Mouse (Mus musculus): ENCODE data around the gene Myef2. TPM values are rescaled to one million over a fixed set of nuclear protein-coding genes. Genes with fewer than 3 reads are reported as not detected.
"Not testable (repeated sequence)": the region's sequence is repeated elsewhere in the genome, so short reads cannot be mapped to it uniquely, and the experiment has no call there.

The Myef2 gene
- total RNA-seq (2017), result 16.6 to 38.3 TPM (median 31.8 TPM) in 3 replicates

GRCm38 (mm10) chr2:125123477-125123852 lies at the start of gene Myef2:
Myef2 (minus strand) TSS chr2:125123661.
- peak; percentile 73 for ATAC-seq (replicated peaks; ENCODE audit: insufficient number of reproducible peaks, low FRiP score, low TSS enrichment, poor library complexity, severe bottlenecking)

GRCm38 (mm10) chr2:125162012-125162470 lies 38.6 kb upstream of the Myef2 start:
- no peak for ATAC-seq (replicated peaks; ENCODE audit: insufficient number of reproducible peaks, low FRiP score, low TSS enrichment, poor library complexity, severe bottlenecking)

GRCm38 (mm10) chr2:125155504-125155903 lies 32.0 kb upstream of the Myef2 start:
- ATAC-seq (replicated peaks; ENCODE audit: insufficient number of reproducible peaks, low FRiP score, low TSS enrichment, poor library complexity, severe bottlenecking), result no peak

GRCm38 (mm10) chr2:125154294-125154693 lies 30.8 kb upstream of the Myef2 start:
- no peak for ATAC-seq (replicated peaks; ENCODE audit: insufficient number of reproducible peaks, low FRiP score, low TSS enrichment, poor library complexity, severe bottlenecking)

- ATAC-seq (replicated peaks; ENCODE audit: insufficient number of reproducible peaks, low FRiP score, low TSS enrichment, poor library complexity, severe bottlenecking), result no peak
These were observed 28.9 kb upstream of the Myef2 start, which contains the start of gene Slc12a1 for GRCm38 (mm10) chr2:125152388-125152787. Slc12a1 (plus strand) TSS chr2:125152505.

GRCm38 (mm10) chr2:125142336-125142735 lies 18.9 kb upstream of the Myef2 start:
- no peak for ATAC-seq (replicated peaks; ENCODE audit: insufficient number of reproducible peaks, low FRiP score, low TSS enrichment, poor library complexity, severe bottlenecking)

- ATAC-seq (replicated peaks; ENCODE audit: insufficient number of reproducible peaks, low FRiP score, low TSS enrichment, poor library complexity, severe bottlenecking), result no peak
These were observed 13.4 kb upstream of the Myef2 start for GRCm38 (mm10) chr2:125136846-125137245.

- no peak for ATAC-seq (replicated peaks; ENCODE audit: insufficient number of reproducible peaks, low FRiP score, low TSS enrichment, poor library complexity, severe bottlenecking)
These were observed 12.7 kb upstream of the Myef2 start, which contains the start of gene Ctxn2 for GRCm38 (mm10) chr2:125135903-125136811. Ctxn2 (plus strand) TSS chr2:125136692.

GRCm38 (mm10) chr2:125134113-125134512 lies 10.7 kb upstream of the Myef2 start:
- ATAC-seq (replicated peaks; ENCODE audit: insufficient number of reproducible peaks, low FRiP score, low TSS enrichment, poor library complexity, severe bottlenecking), result no peak

- ATAC-seq (replicated peaks; ENCODE audit: insufficient number of reproducible peaks, low FRiP score, low TSS enrichment, poor library complexity, severe bottlenecking), result no peak
These were observed 3.3 kb upstream of the Myef2 start for GRCm38 (mm10) chr2:125126792-125127191.

- ATAC-seq (replicated peaks; ENCODE audit: insufficient number of reproducible peaks, low FRiP score, low TSS enrichment, poor library complexity, severe bottlenecking), result no peak
These were observed 2.4 kb upstream of the Myef2 start for GRCm38 (mm10) chr2:125125824-125126223.

GRCm38 (mm10) chr2:125122624-125123476 lies 611 bp downstream of the Myef2 start:
- 0 out of 2 replicates have a peak, but pooled peaks have one; percentile 41 for ATAC-seq (replicated peaks; ENCODE audit: insufficient number of reproducible peaks, low FRiP score, low TSS enrichment, poor library complexity, severe bottlenecking)

- ATAC-seq (replicated peaks; ENCODE audit: insufficient number of reproducible peaks, low FRiP score, low TSS enrichment, poor library complexity, severe bottlenecking), result no peak
These were observed 1.2 kb downstream of the Myef2 start for GRCm38 (mm10) chr2:125122288-125122623.

- ATAC-seq (replicated peaks; ENCODE audit: insufficient number of reproducible peaks, low FRiP score, low TSS enrichment, poor library complexity, severe bottlenecking), result no peak
These were observed 3.9 kb downstream of the Myef2 start for GRCm38 (mm10) chr2:125119381-125120110.

GRCm38 (mm10) chr2:125106536-125106935 lies 16.9 kb downstream of the Myef2 start:
- ATAC-seq (replicated peaks; ENCODE audit: insufficient number of reproducible peaks, low FRiP score, low TSS enrichment, poor library complexity, severe bottlenecking), result not testable (repeated sequence)

GRCm38 (mm10) chr2:125104491-125104890 lies 19.0 kb downstream of the Myef2 start:
- not testable (repeated sequence) for ATAC-seq (replicated peaks; ENCODE audit: insufficient number of reproducible peaks, low FRiP score, low TSS enrichment, poor library complexity, severe bottlenecking)

GRCm38 (mm10) chr2:125092123-125092522 lies 31.3 kb downstream of the Myef2 start:
- ATAC-seq (replicated peaks; ENCODE audit: insufficient number of reproducible peaks, low FRiP score, low TSS enrichment, poor library complexity, severe bottlenecking), result not testable (repeated sequence)

GRCm38 (mm10) chr2:125088757-125089156 lies 34.7 kb downstream of the Myef2 start:
- no peak for ATAC-seq (replicated peaks; ENCODE audit: insufficient number of reproducible peaks, low FRiP score, low TSS enrichment, poor library complexity, severe bottlenecking)

- no peak for ATAC-seq (replicated peaks; ENCODE audit: insufficient number of reproducible peaks, low FRiP score, low TSS enrichment, poor library complexity, severe bottlenecking)
These were observed 39.6 kb downstream of the Myef2 start for GRCm38 (mm10) chr2:125083879-125084278.
